Mouse (Mus musculus) C2C12 (cell line): ENCODE results near the gene Csrnp1. TPM values are rescaled to one million over a fixed set of nuclear protein-coding genes. Genes with fewer than 3 reads are reported as not detected.

ENCODE experiments used
- H3K27me3 ChIP-seq: one replicate; pipeline ENCODE4 v1.6.1; 2011; ENCODE audit not compliant: control insufficient read depth, insufficient read depth, insufficient read length
- H3K36me3 ChIP-seq: one replicate; pipeline ENCODE4 v1.6.1; 2011; ENCODE audit not compliant: control insufficient read depth, insufficient read depth
- H3K4me3 ChIP-seq: one replicate; pipeline ENCODE4 v1.5.1; 2011; ENCODE audit warnings: mild to moderate bottlenecking, control low read depth; ENCODE audit not compliant: poor library complexity, insufficient read depth, severe bottlenecking
- H3K79me2 ChIP-seq: one replicate; pipeline ENCODE4 v1.6.1; 2011; ENCODE audit not compliant: control insufficient read depth, insufficient read depth
- H3K79me3 ChIP-seq: one replicate; pipeline ENCODE4 v1.6.1; 2011; ENCODE audit warnings: low read depth, control low read depth
- H3ac ChIP-seq: one replicate; pipeline ENCODE3; 2011; ENCODE audit warnings: low read depth; ENCODE audit not compliant: control insufficient read depth, insufficient read length
- CEBPB ChIP-seq: IDR thresholded peaks from one replicate; pipeline ENCODE4 v1.6.1; 2011; ENCODE audit warnings: low read depth, mild to moderate bottlenecking, control low read depth, moderate library complexity
- CTCF ChIP-seq: IDR thresholded peaks from one replicate; pipeline ENCODE4 v1.5.1; 2011; ENCODE audit not compliant: control insufficient read depth, insufficient read depth, insufficient read length
- FOSL1 ChIP-seq: IDR thresholded peaks from one replicate; pipeline ENCODE4 v1.8.0; 2011; ENCODE audit warnings: mild to moderate bottlenecking, low read length; ENCODE audit not compliant: poor library complexity, insufficient read depth, severe bottlenecking
- MAX ChIP-seq: IDR thresholded peaks from one replicate; pipeline ENCODE4 v1.6.1; 2011; ENCODE audit warnings: mild to moderate bottlenecking, control low read depth
- MYOD1 ChIP-seq: IDR thresholded peaks from one replicate; pipeline ENCODE4 v1.6.1; 2011; ENCODE audit warnings: low read depth; ENCODE audit not compliant: control insufficient read depth, insufficient read length
- MYOG ChIP-seq: IDR thresholded peaks from one replicate; pipeline ENCODE4 v1.6.1; 2011; ENCODE audit not compliant: control insufficient read depth, insufficient read length; ENCODE audit errors: extremely low read depth
- USF1 ChIP-seq: IDR thresholded peaks from one replicate; pipeline ENCODE4 v1.6.1; 2011; ENCODE audit warnings: low read depth, mild to moderate bottlenecking, control low read depth, moderate library complexity
- polyA plus RNA-seq: library from polyadenylated mRNA; unstranded; fragments of >200 nt; fragmentation: generic; extraction: Trizol; gene quantifications from one replicate; pipeline ENCODE4 v1.2.1, GENCODE M21; 2012; ENCODE audit warnings: missing spikeins

Gene Csrnp1
- polyA plus RNA-seq, 1 experiment: 21.2 TPM

DNA sequence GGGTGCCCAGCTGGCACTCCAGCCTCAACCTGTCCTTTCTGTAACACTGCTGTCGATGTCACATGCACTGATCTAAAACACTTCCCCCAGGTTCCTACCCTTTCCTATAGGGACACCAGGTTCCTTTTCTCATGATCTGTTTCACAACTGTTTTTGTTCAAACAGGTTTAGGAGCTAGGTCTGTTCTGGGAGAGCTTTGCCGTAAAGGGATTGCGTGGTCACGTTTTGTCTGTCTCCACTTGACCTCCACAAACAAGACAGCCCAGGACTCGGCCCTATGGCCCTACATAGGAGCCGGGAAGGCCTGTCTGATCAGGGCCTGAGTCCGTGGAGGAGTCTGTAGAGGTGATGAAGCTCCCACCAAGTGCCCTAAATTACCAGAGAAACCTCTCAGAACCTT, 14.6 kb downstream of the Csrnp1 start:
- Histone ChIP-seq H3K4me3 (no peak overlapping the region), H3ac (no peak overlapping the region), H3K27me3 (no peaks in the 10 kb centered on the region), H3K79me2 (no peaks in the 10 kb centered on the region), H3K36me3 (peaks cover 26% of the 10 kb centered on the region), H3K79me3 (no peaks in the 10 kb centered on the region)
- no peak for TF ChIP-seq CEBPB

DNA sequence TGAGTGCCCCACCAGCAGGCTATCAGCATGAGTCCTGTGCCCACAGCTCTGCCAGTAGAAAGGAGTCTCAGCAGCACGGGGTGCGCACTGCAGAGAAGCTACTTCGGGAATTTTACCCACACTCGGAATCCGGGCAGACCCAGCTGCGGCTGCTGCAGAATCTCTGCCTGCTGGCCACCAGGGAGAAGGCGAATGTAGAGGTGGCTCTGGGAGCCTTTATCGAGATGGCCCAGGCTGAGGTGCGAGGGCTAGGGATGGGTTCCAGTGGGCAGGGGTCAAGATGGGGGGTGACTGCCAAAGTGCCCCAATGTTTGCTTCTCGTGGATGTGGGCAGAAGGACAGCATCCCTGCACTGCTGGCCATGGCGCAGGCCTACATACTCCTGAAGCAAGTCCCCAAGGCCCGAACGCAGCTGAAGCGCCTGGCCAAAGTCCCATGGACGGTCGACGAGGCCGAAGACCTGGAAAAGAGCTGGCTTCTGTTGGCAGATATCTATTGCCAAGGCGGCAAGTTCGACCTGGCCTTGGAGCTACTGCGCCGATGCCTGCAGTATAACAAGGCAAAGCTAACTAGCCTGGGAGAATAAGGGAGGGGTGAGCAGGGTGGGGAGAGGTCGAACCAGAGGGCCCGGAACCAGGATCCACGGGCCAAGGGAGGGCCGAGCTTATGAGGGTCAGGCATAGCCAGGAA, 18.1 kb downstream of the Csrnp1 start:
- Histone ChIP-seq H3K36me3 (no peaks in the 10 kb centered on the region), H3K79me3 (no peaks in the 10 kb centered on the region), H3K4me3 (no peak overlapping the region), H3ac (no peak overlapping the region), H3K79me2 (no peaks in the 10 kb centered on the region), H3K27me3 (no peaks in the 10 kb centered on the region)
- TF ChIP-seq CTCF (no peak), MAX (no peak), MYOD1 (no peak), FOSL1 (no peak), CEBPB (no peak), MYOG (no peak), USF1 (no peak)

DNA sequence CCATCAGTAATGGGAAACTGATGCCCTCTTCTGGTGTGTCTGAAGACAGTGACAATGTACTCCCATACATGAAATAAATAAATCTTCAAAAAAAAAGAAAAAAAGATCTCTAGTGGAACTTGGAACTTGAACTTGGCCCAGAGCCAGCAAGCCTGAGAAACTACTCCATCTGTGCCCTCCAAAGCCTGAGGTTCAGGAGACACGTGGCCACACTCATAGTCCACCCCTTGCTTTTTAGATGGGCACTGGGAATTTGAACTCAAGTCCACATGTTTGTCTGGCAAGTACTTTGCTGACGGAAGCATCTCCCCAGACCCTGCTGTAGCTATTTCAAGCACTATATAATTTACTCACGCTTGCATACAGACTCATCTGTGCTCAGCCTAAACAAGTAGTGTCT, 19.3 kb downstream of the Csrnp1 start:
- TF ChIP-seq CTCF: no peak
- no peak overlapping the region for H3ac ChIP-seq
- H3K79me2 ChIP-seq: no peaks in the 10 kb centered on the region
- no peaks in the 10 kb centered on the region for H3K27me3 ChIP-seq
- no peaks in the 10 kb centered on the region for H3K36me3 ChIP-seq
- H3K4me3 ChIP-seq: no peak overlapping the region
- no peaks in the 10 kb centered on the region for H3K79me3 ChIP-seq

DNA sequence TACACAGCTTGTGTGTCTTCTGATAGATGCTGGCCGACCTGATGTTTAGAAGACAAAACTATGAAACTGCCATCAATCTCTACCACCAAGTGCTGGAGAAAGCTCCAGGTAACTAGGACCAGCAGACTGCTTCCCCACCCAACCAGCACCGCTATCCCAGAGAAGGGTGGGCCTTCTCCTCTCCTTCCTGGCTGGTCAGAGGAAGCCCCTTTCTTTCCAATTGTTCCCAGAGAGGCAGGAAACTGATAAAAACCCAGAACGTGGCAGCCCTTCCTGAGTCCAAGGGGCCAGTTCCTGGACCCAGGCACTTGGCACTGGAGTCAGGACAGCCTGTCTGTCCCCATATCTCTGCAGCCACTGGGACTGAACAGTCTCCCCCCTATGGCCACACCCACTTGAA, 20.3 kb downstream of the Csrnp1 start:
- Histone ChIP-seq H3K79me2 (no peaks in the 10 kb centered on the region), H3ac (no peak overlapping the region), H3K79me3 (no peaks in the 10 kb centered on the region), H3K36me3 (no peaks in the 10 kb centered on the region), H3K4me3 (no peak overlapping the region), H3K27me3 (no peaks in the 10 kb centered on the region)
- TF ChIP-seq CEBPB (no peak), FOSL1 (no peak), CTCF (no peak), MAX (no peak), USF1 (no peak), MYOD1 (no peak), MYOG (no peak)

DNA sequence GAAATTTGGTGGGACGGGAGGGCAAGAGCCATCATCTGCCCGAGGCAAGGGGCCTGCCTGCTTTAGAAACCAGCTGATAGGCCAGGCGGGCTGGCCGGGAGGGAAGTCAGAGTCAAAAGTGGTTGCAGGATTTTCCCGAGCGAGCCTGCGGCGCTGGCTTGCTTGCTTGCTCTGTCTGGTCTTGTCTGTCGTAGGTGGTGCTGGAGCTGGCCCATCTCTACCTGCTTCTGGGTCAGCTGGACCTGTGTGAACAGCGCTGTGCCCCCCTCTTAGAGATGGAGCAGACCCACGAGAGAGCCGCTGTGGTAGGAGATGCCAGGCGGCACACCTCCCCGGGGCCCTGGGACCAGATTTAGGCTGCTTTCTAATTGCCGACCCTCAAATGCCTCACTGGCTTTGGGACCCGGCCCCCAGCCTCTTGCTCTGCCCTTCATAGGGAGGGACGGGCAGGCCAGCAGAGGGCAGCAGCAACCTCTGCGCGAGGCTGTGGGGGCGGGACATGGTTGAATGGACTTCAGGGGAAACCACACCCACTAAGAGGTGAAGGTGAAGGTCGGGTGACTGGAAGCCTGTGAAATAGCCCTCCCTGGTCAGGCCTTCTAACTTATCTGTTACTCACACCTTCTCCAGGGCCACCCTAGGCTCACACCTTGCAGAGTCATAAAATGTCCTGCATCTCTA, 21.3 kb downstream of the Csrnp1 start:
- no peak overlapping the region for H3ac ChIP-seq
- H3K36me3 ChIP-seq: no peaks in the 10 kb centered on the region
- peak; percentile 87 for TF ChIP-seq CTCF
- no peak for TF ChIP-seq MAX
- no peaks in the 10 kb centered on the region for H3K27me3 ChIP-seq
- no peak overlapping the region for H3K4me3 ChIP-seq
- H3K79me3 ChIP-seq: no peaks in the 10 kb centered on the region
- no peaks in the 10 kb centered on the region for H3K79me2 ChIP-seq

DNA sequence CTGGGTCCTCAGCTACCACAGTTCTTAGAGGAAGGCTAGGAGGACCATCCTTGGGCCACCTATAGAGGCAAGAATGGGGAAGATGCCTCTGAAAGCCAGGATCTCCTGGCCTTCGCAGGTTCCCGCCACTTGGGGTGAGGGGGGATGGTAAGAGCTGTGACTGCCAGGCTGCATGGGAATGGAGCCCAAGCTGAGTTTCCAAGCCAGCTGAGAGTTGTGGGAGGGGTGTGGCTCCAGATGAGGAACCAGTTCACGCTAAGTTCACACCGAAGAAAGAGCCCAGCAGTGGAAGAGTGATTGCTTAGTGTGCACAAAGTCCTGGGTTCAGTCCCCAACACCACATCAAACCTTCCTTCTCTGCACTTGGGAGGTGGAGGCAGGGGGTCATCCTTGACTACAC, 22.2 kb downstream of the Csrnp1 start:
- Histone ChIP-seq H3ac (no peak overlapping the region), H3K27me3 (no peaks in the 10 kb centered on the region), H3K36me3 (no peaks in the 10 kb centered on the region), H3K79me2 (no peaks in the 10 kb centered on the region), H3K79me3 (no peaks in the 10 kb centered on the region), H3K4me3 (no peak overlapping the region)
- TF ChIP-seq CEBPB (no peak), MYOG (no peak), USF1 (no peak), CTCF (no peak), MYOD1 (no peak), FOSL1 (no peak), MAX (no peak)
